In the genomic region with DNA sequence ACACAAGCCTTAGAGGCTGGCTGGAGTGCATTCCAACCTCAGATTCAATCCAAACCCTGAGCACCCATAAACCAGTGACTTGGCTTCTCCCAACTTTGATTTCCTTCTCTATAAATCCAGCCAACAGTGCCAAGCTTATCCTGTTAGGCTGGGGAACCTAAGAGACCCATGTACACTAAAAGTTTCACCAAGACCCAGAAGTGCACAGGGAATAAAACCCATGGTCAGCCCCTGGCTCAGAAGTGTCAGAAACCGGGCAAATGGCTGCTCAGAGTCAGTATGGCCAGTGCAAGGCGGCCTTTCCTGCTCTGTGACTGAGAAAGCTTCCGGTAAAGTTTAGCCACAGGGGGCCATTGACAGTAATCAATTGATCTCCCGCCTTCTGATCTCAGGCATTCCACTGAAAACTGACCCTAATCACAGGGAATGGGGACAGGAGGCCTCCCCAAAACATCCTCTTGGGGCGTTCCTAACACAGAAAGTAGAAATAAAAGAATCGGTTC, we compare ENCODE assay signal across 9 mouse cellular contexts. TPM values are rescaled to one million over a fixed set of nuclear protein-coding genes. Genes with fewer than 3 reads are reported as not detected.
A peak's percentile ranks its signal among the peaks of the same experiment; 100 is the strongest.
DNase-seq lines count a peak whose midpoint lies in the region; ATAC-seq lines count a peak whose summit lies in the region.
"Had no signal": no experiment of that assay in that cellular context is flagged by ENCODE, and none has a peak within 500 bp of the region (broad histone marks: within the 10 kb centered on the region; RNA-seq: fewer than 3 reads in every experiment).

No protein-coding gene starts in this region.

- peaks cover 47% of the 10 kb centered on the region for H3K4me1 ChIP-seq in kidney, embryonic 15.5 days
- H3K4me1 ChIP-seq in embryonic facial prominence, embryonic 10.5 days: peaks cover 41% of the 10 kb centered on the region
- H3K4me1 ChIP-seq in intestine, embryonic 14.5 days (replicated peaks; ENCODE audit: control insufficient read depth, insufficient read depth, low read length): peaks cover 22% of the 10 kb centered on the region
- peaks cover 9% of the 10 kb centered on the region for H3K4me1 ChIP-seq in midbrain, embryonic 16.5 days (ENCODE audit: control insufficient read depth, insufficient read depth, low read length)

- ATAC-seq in kidney, embryonic 15.5 days (replicated peaks; ENCODE audit: low FRiP score): no peak
- no peak for ATAC-seq in intestine, embryonic 14.5 days (replicated peaks; ENCODE audit: low FRiP score, low TSS enrichment, low read depth)
- ATAC-seq in midbrain, embryonic 16.5 days: no peak
- ATAC-seq: Patski had no signal

- peak overlapping the region; percentile 92 for H3K4me2 ChIP-seq in kidney, embryonic 15.5 days
- H3K4me2 ChIP-seq in intestine, embryonic 14.5 days (ENCODE audit: low read length): peak overlapping the region; percentile 86
- H3K4me2 ChIP-seq in midbrain, embryonic 16.5 days (ENCODE audit: low read length): peak overlapping the region; percentile 97

- H3K36me3 ChIP-seq in kidney, embryonic 15.5 days: no peaks in the 10 kb centered on the region
- no peaks in the 10 kb centered on the region for H3K36me3 ChIP-seq in embryonic facial prominence, embryonic 10.5 days (replicated peaks)
- no peaks in the 10 kb centered on the region for H3K36me3 ChIP-seq in intestine, embryonic 14.5 days (ENCODE audit: control insufficient read depth, insufficient read depth, low read length)
- H3K36me3 ChIP-seq in midbrain, embryonic 16.5 days (ENCODE audit: control insufficient read depth, insufficient read depth, low read length): no peaks in the 10 kb centered on the region

- 22% methylated on average over 6 of the region's 6 CpGs for WGBS in kidney, embryonic 15.5 days
- 14% methylated on average over 6 of the region's 6 CpGs for WGBS in embryonic facial prominence, embryonic 10.5 days
- WGBS in intestine, embryonic 14.5 days: 33% methylated on average over 6 of the region's 6 CpGs
- WGBS in midbrain, embryonic 16.5 days: 29% methylated on average over 6 of the region's 6 CpGs

- H3K9me3 ChIP-seq in kidney, embryonic 15.5 days (replicated peaks): no peaks in the 10 kb centered on the region
- no peaks in the 10 kb centered on the region for H3K9me3 ChIP-seq in embryonic facial prominence, embryonic 10.5 days
- H3K9me3 ChIP-seq in intestine, embryonic 14.5 days (ENCODE audit: control insufficient read depth, low read length): no peaks in the 10 kb centered on the region
- H3K9me3 ChIP-seq in midbrain, embryonic 16.5 days (replicated peaks; ENCODE audit: control insufficient read depth, low read length, poor library complexity, severe bottlenecking): no peaks in the 10 kb centered on the region

- no peak for DNase-seq in kidney, adult 11 months
- DNase-seq in embryonic facial prominence, embryonic 10.5 days (ENCODE audit: low spot score): no peak
- DNase-seq in intestine, embryonic 14.5 days (ENCODE audit: low spot score): no peak
- no peak for DNase-seq in left cerebral cortex, adult 8-10 months (ENCODE audit: low spot score in 2 of 2)
- no peak for DNase-seq in cerebellum, adult 11-12 months
- no peak for DNase-seq in layer of hippocampus, adult 8-10 months (ENCODE audit: low spot score in 2 of 2)

- peak overlapping the region; percentile 59 for H3K4me3 ChIP-seq in kidney, embryonic 15.5 days (replicated peaks)
- peak overlapping the region; percentile 70 for H3K4me3 ChIP-seq in embryonic facial prominence, embryonic 10.5 days
- peak overlapping the region; percentile 56 for H3K4me3 ChIP-seq in intestine, embryonic 14.5 days (ENCODE audit: low read depth, low read length)
- H3K4me3 ChIP-seq in midbrain, embryonic 16.5 days (ENCODE audit: low read depth, low read length): no peak overlapping the region

- peak overlapping the region; percentile 32 for H3K9ac ChIP-seq in kidney, embryonic 15.5 days
- H3K9ac ChIP-seq in intestine, embryonic 14.5 days (ENCODE audit: low read length): no peak overlapping the region
- H3K9ac ChIP-seq in midbrain, embryonic 16.5 days (ENCODE audit: low read depth, low read length): no peak overlapping the region

- H3K27ac ChIP-seq in kidney, embryonic 15.5 days: peak overlapping the region; percentile 81
- H3K27ac ChIP-seq in embryonic facial prominence, embryonic 10.5 days (replicated peaks): no peak overlapping the region
- no peak overlapping the region for H3K27ac ChIP-seq in intestine, embryonic 14.5 days (ENCODE audit: low read depth)
- no peak overlapping the region for H3K27ac ChIP-seq in midbrain, embryonic 16.5 days (ENCODE audit: low read length)

- no peaks in the 10 kb centered on the region for H3K27me3 ChIP-seq in kidney, embryonic 15.5 days
- H3K27me3 ChIP-seq in embryonic facial prominence, embryonic 10.5 days (replicated peaks; ENCODE audit: low read depth, poor library complexity, severe bottlenecking): peaks cover 17% of the 10 kb centered on the region
- no peaks in the 10 kb centered on the region for H3K27me3 ChIP-seq in intestine, embryonic 14.5 days (replicated peaks; ENCODE audit: control insufficient read depth, insufficient read depth, low read length)
- no peaks in the 10 kb centered on the region for H3K27me3 ChIP-seq in midbrain, embryonic 16.5 days (ENCODE audit: control insufficient read depth, insufficient read depth, low read depth, low read length)
- H3K27me3 ChIP-seq: Patski had no signal

RNA-seq across cellular contexts. Expression of gene Ggta1, which starts 2.6 kb away (rescaled TPM):
- 20.5 and 22.3 TPM in 2 replicates for polyA plus RNA-seq in kidney, embryonic 15.5 days (2015; fragmentation: Nextera tagmentation; extraction: Ambion mirVana)
- 6.3 and 8.0 TPM in 2 replicates for polyA plus RNA-seq in embryonic facial prominence, embryonic 10.5 days (2016; fragmentation: Nextera tagmentation; extraction: Ambion mirVana)
- 20.1 and 20.8 TPM in 2 replicates for polyA plus RNA-seq in intestine, embryonic 14.5 days (2014; fragmentation: Nextera tagmentation; extraction: Ambion mirVana)
- 6.1 and 6.4 TPM in 2 replicates for polyA plus RNA-seq in midbrain, embryonic 16.5 days (2015; fragmentation: Nextera tagmentation; extraction: Ambion mirVana)
- 1 to 10 TPM; 4.0 to 7.7 (median 5.6) TPM for total RNA-seq in left cerebral cortex, adult 8-10 months (2022)
- total RNA-seq in layer of hippocampus, adult 8-10 months (2022): 10 to 100 TPM in 2 of 4 experiments, 1 to 10 TPM in 2; 2.6 to 16.0 (median 6.7) TPM
